Mouse (Mus musculus) megakaryocyte, embryonic 14.5 days (primary cell): ENCODE data around the gene Fars2.

Experiments used
- FLI1 ChIP-seq: IDR thresholded peaks from 2 replicates; pipeline ENCODE4 v1.6.1; 2012; ENCODE audit warnings: low read length, inconsistent platforms, mixed read lengths
- GATA1 ChIP-seq: IDR thresholded peaks from 3 replicates; pipeline ENCODE4 v1.6.1; 2012; ENCODE audit warnings: mixed read lengths, low read length, inconsistent platforms, borderline replicate concordance

- TF ChIP-seq GATA1 (no peak), FLI1 (no peak)
These were observed 361.0 kb downstream of the Fars2 start for GRCm38 (mm10) chr13:36478243-36478642.
